Mouse (Mus musculus) ES-Bruce4 (cell line): ENCODE results near the gene Cyth3.

Source experiments
- CTCF ChIP-seq: IDR thresholded peaks from one replicate; pipeline ENCODE4 v1.8.1; 2011; ENCODE audit warnings: low read depth, low read length
- EP300 ChIP-seq: IDR thresholded peaks from 2 replicates; pipeline ENCODE4 v1.6.1; 2011; ENCODE audit warnings: low read depth, low read length; ENCODE audit not compliant: insufficient read depth
- POLR2A ChIP-seq: IDR thresholded peaks from one replicate; pipeline ENCODE4 v1.8.1; 2011; ENCODE audit warnings: low read length; ENCODE audit not compliant: insufficient read depth

DNA sequence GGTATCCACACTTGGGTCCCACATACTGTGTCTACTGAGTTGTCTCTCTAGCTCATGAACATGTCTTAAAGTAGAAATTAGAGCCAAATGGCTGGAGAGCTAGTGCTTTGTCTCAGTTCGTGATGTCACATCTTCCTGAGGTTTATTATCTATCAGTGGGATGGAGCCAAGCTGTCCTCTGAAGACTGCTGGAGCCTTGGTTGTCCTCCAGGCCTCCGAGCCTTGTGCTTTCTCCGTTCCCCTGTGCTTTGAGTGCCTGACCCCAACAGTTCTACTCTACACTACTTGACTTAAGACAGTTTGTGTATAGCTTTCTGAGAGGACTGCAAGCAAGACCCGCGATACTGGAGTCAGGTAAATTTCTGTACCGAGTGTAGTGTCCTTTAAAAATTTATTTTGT, 26.9 kb downstream of the Cyth3 start:
- TF ChIP-seq POLR2A (no peak), CTCF (no peak), EP300 (no peak)
